ENCODE assay signal across 22 mouse cellular contexts in the genomic region with DNA sequence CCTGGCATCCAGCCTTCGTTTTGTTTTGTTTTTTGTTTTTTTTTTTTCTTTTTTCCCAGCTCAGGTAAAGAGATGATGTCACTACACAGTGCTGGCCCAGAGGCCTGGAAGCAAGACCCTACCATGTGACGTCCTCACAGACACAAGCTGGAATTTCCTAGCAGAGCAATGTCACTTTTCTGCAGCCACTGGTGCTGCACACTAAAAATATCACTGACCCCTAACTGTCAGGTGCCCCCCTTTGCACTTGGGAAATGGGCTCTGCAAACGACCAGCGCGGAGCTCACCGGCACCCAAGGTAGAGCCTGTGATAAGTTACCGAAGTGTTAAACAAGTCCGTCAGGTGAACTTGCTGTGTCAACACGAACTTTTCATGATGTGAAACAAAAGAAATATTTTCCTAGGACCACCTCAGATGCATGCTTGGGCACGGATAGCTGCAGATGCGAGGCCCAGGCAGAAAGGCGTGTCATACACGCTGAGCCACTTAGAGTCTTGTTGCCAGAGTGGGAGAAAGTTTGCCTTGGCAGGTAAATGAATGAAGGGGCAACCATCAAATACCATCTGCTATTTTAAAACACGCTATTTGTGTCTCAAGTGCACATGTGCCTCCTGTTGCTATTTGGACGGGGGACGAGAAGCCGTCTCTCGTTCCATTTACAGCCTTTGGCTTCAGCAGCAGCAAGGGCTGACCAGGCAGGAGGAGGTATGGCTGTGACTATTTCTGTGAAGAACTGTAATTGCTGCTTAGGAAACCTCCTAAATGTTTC. TPM values are rescaled to one million over a fixed set of nuclear protein-coding genes. Genes with fewer than 3 reads are reported as not detected.
DNase-seq lines count a peak whose midpoint lies in the region; ATAC-seq lines count a peak whose summit lies in the region.
"Had no signal": no experiment of that assay in that cellular context is flagged by ENCODE, and none has a peak within 500 bp of the region (broad histone marks: within the 10 kb centered on the region; RNA-seq: fewer than 3 reads in every experiment).

No protein-coding gene starts in this region.

- 74% methylated on average over 18 of the region's 18 CpGs for WGBS in forebrain, embryonic 15.5 days
- 82% methylated on average over 18 of the region's 18 CpGs for WGBS in forebrain, embryonic 14.5 days
- WGBS in lung, embryonic 16.5 days = 47% methylated on average over 18 of the region's 18 CpGs
- 48% methylated on average over 18 of the region's 18 CpGs for WGBS in heart, embryonic 12.5 days

- no peaks in the 10 kb centered on the region for H3K9me3 ChIP-seq in forebrain, embryonic 15.5 days
- H3K9me3 ChIP-seq in forebrain, embryonic 14.5 days (replicated peaks; ENCODE audit: control insufficient read depth, low read length) = no peaks in the 10 kb centered on the region
- peaks cover 4% of the 10 kb centered on the region; the same call in 1 of the 2 replicates for H3K9me3 ChIP-seq in lung, embryonic 16.5 days (ENCODE audit: control insufficient read depth, low read length)
- H3K9me3 ChIP-seq in heart, embryonic 12.5 days (replicated peaks) = no peaks in the 10 kb centered on the region; the same call in 1 of the 2 replicates
- H3K9me3 ChIP-seq: hindbrain, embryonic 15.5 days; midbrain, embryonic 10.5 days; neural tube, embryonic 13.5 days had no signal

- H3K4me2 ChIP-seq in forebrain, embryonic 15.5 days (replicated peaks) = no peak overlapping the region
- H3K4me2 ChIP-seq in forebrain, embryonic 14.5 days (ENCODE audit: low read length) = no peak overlapping the region
- peak overlapping the region; percentile 18; the same call in 1 of the 2 replicates for H3K4me2 ChIP-seq in lung, embryonic 16.5 days (ENCODE audit: low read depth, low read length)
- peak overlapping the region; percentile 64 for H3K4me2 ChIP-seq in heart, embryonic 12.5 days
- H3K4me2 ChIP-seq: hindbrain, embryonic 15.5 days; liver, embryonic 12.5 days; neural tube, embryonic 13.5 days had no signal

- no peak overlapping the region for H3K9ac ChIP-seq in forebrain, embryonic 15.5 days (replicated peaks)
- H3K9ac ChIP-seq in forebrain, embryonic 14.5 days (ENCODE audit: low read length) = no peak overlapping the region
- no peak overlapping the region for H3K9ac ChIP-seq in lung, embryonic 16.5 days (ENCODE audit: low read length)
- H3K9ac ChIP-seq in heart, embryonic 12.5 days = peak overlapping the region; percentile 68
- H3K9ac ChIP-seq: hindbrain, embryonic 15.5 days; liver, embryonic 12.5 days had no signal

- peaks cover 53% of the 10 kb centered on the region for H3K4me1 ChIP-seq in forebrain, embryonic 15.5 days
- peaks cover 5% of the 10 kb centered on the region for H3K4me1 ChIP-seq in forebrain, embryonic 14.5 days (ENCODE audit: control insufficient read depth, insufficient read depth, low read length)
- no peaks in the 10 kb centered on the region; the same call in 1 of the 2 replicates for H3K4me1 ChIP-seq in lung, embryonic 16.5 days (replicated peaks; ENCODE audit: control insufficient read depth, insufficient read depth, low read length)
- peaks cover 74% of the 10 kb centered on the region for H3K4me1 ChIP-seq in heart, embryonic 12.5 days (replicated peaks)
- H3K4me1 ChIP-seq: liver, embryonic 12.5 days had no signal

- no peak for ATAC-seq in forebrain, embryonic 15.5 days (replicated peaks)
- ATAC-seq in forebrain, embryonic 14.5 days = no peak
- ATAC-seq in lung, embryonic 16.5 days (ENCODE audit: low read depth) = 0 out of 2 replicates have a peak, but pooled peaks have one; percentile 15
- peak; percentile 36; the same call in 1 of the 2 replicates for ATAC-seq in heart, embryonic 12.5 days (ENCODE audit: insufficient number of reproducible peaks, low FRiP score)
- ATAC-seq: intestine, postnatal 0 days; liver, embryonic 12.5 days had no signal

- H3K27ac ChIP-seq in forebrain, embryonic 15.5 days (replicated peaks) = 0 out of 2 replicates have a peak overlapping the region, but pooled peaks have one; percentile 23
- H3K27ac ChIP-seq in forebrain, embryonic 14.5 days (ENCODE audit: low read depth, low read length) = no peak overlapping the region
- H3K27ac ChIP-seq in lung, embryonic 16.5 days (ENCODE audit: low read length) = no peak overlapping the region
- peak overlapping the region; percentile 99 for H3K27ac ChIP-seq in heart, embryonic 12.5 days (ENCODE audit: poor library complexity, severe bottlenecking)
- H3K27ac ChIP-seq: forebrain, embryonic 10.5 days; hindbrain, embryonic 15.5 days; liver, embryonic 12.5 days; midbrain, embryonic 10.5 days had no signal

- no peak overlapping the region for H3K4me3 ChIP-seq in forebrain, embryonic 15.5 days
- H3K4me3 ChIP-seq in forebrain, embryonic 14.5 days (ENCODE audit: low read depth, low read length) = no peak overlapping the region
- no peak overlapping the region for H3K4me3 ChIP-seq in lung, embryonic 16.5 days (ENCODE audit: low read length)
- peak overlapping the region; percentile 17 for H3K4me3 ChIP-seq in heart, embryonic 12.5 days
- H3K4me3 ChIP-seq: forebrain, embryonic 10.5 days; hindbrain, embryonic 15.5 days; liver, embryonic 12.5 days; midbrain, embryonic 10.5 days; neural tube, embryonic 13.5 days had no signal

- no peaks in the 10 kb centered on the region for H3K27me3 ChIP-seq in forebrain, embryonic 15.5 days
- H3K27me3 ChIP-seq in forebrain, embryonic 14.5 days (replicated peaks; ENCODE audit: control insufficient read depth, insufficient read depth, low read length) = no peaks in the 10 kb centered on the region
- no peaks in the 10 kb centered on the region for H3K27me3 ChIP-seq in lung, embryonic 16.5 days (ENCODE audit: control insufficient read depth, insufficient read depth, low read depth, low read length)
- no peaks in the 10 kb centered on the region for H3K27me3 ChIP-seq in heart, embryonic 12.5 days (replicated peaks)
- H3K27me3 ChIP-seq: hindbrain, embryonic 15.5 days; neural tube, embryonic 13.5 days had no signal

- no peaks in the 10 kb centered on the region for H3K36me3 ChIP-seq in forebrain, embryonic 15.5 days
- H3K36me3 ChIP-seq in forebrain, embryonic 14.5 days (ENCODE audit: control insufficient read depth, insufficient read depth, low read length) = peaks cover 17% of the 10 kb centered on the region
- no peaks in the 10 kb centered on the region for H3K36me3 ChIP-seq in lung, embryonic 16.5 days (ENCODE audit: control insufficient read depth, insufficient read depth, low read length)
- H3K36me3 ChIP-seq in heart, embryonic 12.5 days = peaks cover 4% of the 10 kb centered on the region; the same call in 1 of the 2 replicates
- H3K36me3 ChIP-seq: hindbrain, embryonic 15.5 days; liver, embryonic 12.5 days had no signal

- no peak for DNase-seq in forebrain, embryonic 14.5 days (ENCODE audit: low spot score)
- no peak for DNase-seq in lung, postnatal 36 days
- peak; percentile 72 for DNase-seq in skeletal muscle tissue, adult 2 months (ENCODE audit: low read depth, low spot score)
- DNase-seq in liver = no peak
- DNase-seq in right cerebral cortex, postnatal 4 days = no peak
- DNase-seq: kidney, postnatal 10 days; left cerebral cortex, postnatal 4 days; lung, postnatal 14 days; spleen, adult 18-20 months; thymus, postnatal 25 days had no signal

RNA-seq across cellular contexts. Expression of a gene that starts 7.1 kb away (rescaled TPM):
- 0.24 TPM in 1 of 2 replicates, not detected in the other for polyA plus RNA-seq in forebrain, embryonic 15.5 days (2015; fragmentation: Nextera tagmentation; extraction: Ambion mirVana)
- polyA plus RNA-seq in forebrain, embryonic 14.5 days (2014; fragmentation: Nextera tagmentation; extraction: Ambion mirVana) = 0.31 TPM in 1 of 2 replicates, not detected in the other
- polyA plus RNA-seq in lung, embryonic 16.5 days (2015; fragmentation: Nextera tagmentation; extraction: Ambion mirVana) = not detected in 2 replicates
- not detected in 2 replicates for polyA plus RNA-seq in heart, embryonic 12.5 days (2016; fragmentation: Nextera tagmentation; extraction: Ambion mirVana)
- polyA plus RNA-seq: brain, embryonic 14.5 days; cortical plate, adult 2 months; embryonic facial prominence, embryonic 14.5 days; forebrain, embryonic 10.5 days; hindbrain, embryonic 15.5 days; intestine, postnatal 0 days; liver, embryonic 12.5 days; midbrain, embryonic 10.5 days had no signal

RNA-seq across cellular contexts. Expression of a gene that starts 38.8 kb away (rescaled TPM):
- polyA plus RNA-seq in forebrain, embryonic 15.5 days (2015; fragmentation: Nextera tagmentation; extraction: Ambion mirVana) = 69.3 and 69.4 TPM in 2 replicates
- 25.1 and 30.0 TPM in 2 replicates for polyA plus RNA-seq in forebrain, embryonic 14.5 days (2014; fragmentation: Nextera tagmentation; extraction: Ambion mirVana)
- polyA plus RNA-seq in lung, embryonic 16.5 days (2015; fragmentation: Nextera tagmentation; extraction: Ambion mirVana) = 131 and 140 TPM in 2 replicates
- polyA plus RNA-seq in heart, embryonic 12.5 days (2016; fragmentation: Nextera tagmentation; extraction: Ambion mirVana) = 100 and 109 TPM in 2 replicates

RNA-seq across cellular contexts. Expression of a gene that starts 52.1 kb away (rescaled TPM):
- polyA plus RNA-seq in forebrain, embryonic 15.5 days (2015; fragmentation: Nextera tagmentation; extraction: Ambion mirVana) = 3.0 and 3.3 TPM in 2 replicates
- 2.6 and 2.9 TPM in 2 replicates for polyA plus RNA-seq in forebrain, embryonic 14.5 days (2014; fragmentation: Nextera tagmentation; extraction: Ambion mirVana)
- 9.2 and 11.2 TPM in 2 replicates for polyA plus RNA-seq in lung, embryonic 16.5 days (2015; fragmentation: Nextera tagmentation; extraction: Ambion mirVana)
- 7.2 and 8.7 TPM in 2 replicates for polyA plus RNA-seq in heart, embryonic 12.5 days (2016; fragmentation: Nextera tagmentation; extraction: Ambion mirVana)

Comparison
In these comparisons a context has a peak if more than half of its experiments do, and no peak if none do; other contexts are left out.
1. H3K27ac ChIP-seq: peak in forebrain, embryonic 15.5 days (single experiment) and heart, embryonic 12.5 days (single experiment); none in forebrain, embryonic 14.5 days (single experiment) and lung, embryonic 16.5 days (single experiment).
2. ATAC-seq: peak in lung, embryonic 16.5 days (single experiment) and heart, embryonic 12.5 days (single experiment); none in forebrain, embryonic 15.5 days (single experiment) and forebrain, embryonic 14.5 days (single experiment).
3. H3K4me2 ChIP-seq: peak in lung, embryonic 16.5 days (single experiment) and heart, embryonic 12.5 days (single experiment); none in forebrain, embryonic 15.5 days (single experiment) and forebrain, embryonic 14.5 days (single experiment).